Mouse (Mus musculus): Measurements from ENCODE around the gene Ankrd33b.

The Ankrd33b gene

DNA sequence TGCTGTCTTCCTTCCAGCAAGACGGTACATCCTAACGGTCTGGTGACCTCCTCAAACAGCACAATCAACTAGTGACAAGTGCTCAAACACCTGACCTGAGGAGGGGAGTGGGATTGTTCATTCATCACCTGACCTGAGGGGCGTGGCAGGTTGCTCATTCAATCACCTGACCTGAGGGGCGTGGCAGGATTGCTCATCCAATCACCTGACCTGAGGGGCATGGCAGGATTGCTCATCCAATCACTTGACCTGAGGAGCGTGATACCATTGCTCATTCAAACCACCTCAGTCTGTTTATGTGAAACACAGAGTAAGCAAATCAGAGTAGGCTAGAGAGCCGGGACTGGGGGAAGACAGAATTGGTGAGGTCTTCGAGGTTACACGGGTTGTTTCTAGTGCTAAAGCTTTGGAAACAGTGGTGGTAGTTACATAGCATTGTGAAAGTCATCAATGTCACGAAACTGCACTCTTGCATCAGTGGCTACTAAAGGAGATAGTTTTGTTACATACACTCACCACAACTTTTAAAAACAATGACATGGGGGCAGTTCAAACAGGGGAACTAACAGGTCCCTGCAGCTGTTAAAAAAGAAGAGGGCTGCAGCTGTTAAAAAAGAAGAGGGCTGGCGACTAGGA is 28.8 kb downstream of the Ankrd33b start:
- no peak for DNase-seq (ENCODE audit: low read depth)

DNA sequence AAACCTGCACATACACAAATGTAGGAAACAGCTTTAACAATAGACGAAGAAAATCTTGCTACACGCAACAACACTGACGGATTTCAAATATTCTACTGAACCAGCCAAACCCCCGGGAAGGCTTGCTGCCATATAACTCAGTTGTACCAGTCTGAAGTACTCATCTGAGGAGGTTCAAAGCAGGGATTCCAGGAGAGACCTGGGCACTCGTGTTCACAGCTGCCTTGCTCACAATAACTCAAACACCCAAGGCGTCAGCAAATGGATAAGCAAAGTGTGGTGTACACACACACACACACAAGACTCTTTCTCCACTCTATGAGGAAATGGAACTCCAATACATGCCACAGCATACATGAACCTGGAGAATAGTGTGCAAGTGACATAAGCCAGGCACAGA is 29.5 kb downstream of the Ankrd33b start:
- no peak for DNase-seq (ENCODE audit: low read depth)

DNA sequence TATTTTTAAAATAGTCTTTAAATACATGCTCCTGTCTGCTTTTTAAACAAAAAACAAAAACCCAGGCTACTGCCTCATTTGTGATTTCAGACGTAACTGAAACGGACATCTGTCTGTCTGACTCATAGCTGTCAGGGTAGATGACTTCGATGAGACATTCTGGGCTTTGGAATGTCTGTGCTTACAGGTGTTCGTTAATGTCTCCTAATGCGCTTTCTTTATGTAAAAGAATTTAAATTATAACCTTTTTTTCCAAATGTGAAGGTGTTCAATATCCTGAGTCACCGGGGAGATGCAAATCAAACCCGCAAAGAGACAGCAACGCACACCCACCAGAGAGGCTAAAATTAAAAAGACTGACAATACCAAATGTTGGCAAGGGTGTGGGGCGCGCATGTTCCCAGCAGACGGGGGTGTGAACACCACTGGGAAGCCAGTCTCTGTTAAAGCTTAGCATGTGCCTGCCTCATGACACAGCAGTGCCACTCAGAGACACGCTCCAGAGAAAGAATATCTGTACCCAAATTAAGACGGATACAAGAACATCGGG is 30.3 kb downstream of the Ankrd33b start:
- DNase-seq (ENCODE audit: low read depth), result no peak

DNA sequence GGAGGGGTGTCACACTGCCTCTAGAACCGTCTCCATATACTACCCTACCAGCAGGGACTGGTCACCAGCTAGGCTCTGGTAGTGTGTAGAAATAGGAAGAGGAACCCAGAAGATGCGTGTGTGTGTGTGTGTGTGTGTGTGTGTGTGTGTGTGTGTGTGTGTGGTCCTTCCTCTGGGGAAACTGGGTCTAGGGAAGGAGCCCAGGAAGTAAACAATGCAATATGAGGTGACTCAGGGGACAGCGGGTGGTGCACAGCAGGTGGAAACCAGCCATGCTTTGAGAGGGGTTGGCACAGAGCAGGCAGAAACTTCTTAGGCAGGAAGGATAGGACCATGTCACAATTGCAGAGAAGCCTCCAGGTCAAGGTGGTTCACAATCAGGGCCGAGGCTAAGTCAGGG is 30.8 kb downstream of the Ankrd33b start:
- DNase-seq (ENCODE audit: low read depth), result no peak

DNA sequence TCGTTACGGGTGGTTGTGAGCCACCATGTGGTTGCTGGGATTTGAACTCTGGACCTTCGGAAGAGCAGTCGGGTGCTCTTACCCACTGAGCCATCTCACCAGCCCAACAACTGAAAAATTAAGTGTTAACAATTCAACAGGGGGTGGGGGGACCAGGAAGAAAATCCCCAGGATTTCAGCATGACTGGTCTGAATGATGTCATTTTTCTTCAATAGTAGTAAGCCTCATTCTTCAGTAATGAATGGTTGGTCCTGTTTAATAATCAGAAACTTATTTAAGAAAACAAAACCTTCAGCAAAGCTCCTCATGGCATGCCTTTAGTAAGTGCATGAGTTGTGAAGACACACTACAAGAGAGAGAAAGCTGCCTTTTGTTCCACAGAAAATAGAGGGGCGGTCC is 32.7 kb downstream of the Ankrd33b start:
- no peak for DNase-seq (ENCODE audit: low read depth)

DNA sequence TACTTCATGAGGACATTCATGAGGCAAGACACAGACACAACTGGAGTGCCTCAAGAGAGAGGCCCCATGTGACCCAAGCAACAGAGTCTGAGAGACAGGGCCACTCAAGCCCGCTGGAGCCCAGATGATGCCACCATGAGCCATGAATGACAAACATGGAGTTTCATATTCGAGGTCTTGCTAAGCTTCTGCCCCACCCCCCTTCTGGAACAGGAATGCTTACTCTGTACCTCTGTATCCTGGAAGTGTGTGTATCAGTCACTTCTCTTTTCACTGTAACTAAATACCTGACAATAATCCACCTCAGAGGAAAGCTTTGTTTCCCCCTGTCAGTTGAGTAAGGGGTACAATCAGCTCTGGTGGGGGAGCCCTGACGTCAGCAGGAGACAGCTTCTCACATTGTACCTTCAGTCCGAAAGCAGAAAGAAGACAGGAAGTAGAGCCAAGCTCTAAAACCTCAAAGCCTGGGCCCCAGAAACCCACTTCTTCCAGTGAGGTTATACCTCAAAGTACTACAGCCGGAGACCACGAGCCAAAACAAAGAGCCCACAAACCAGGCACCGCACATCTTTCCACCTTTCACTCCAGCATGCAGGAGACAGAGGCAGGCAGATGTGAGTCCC is 34.9 kb downstream of the Ankrd33b start:
- DNase-seq (ENCODE audit: low read depth), result no peak

DNA sequence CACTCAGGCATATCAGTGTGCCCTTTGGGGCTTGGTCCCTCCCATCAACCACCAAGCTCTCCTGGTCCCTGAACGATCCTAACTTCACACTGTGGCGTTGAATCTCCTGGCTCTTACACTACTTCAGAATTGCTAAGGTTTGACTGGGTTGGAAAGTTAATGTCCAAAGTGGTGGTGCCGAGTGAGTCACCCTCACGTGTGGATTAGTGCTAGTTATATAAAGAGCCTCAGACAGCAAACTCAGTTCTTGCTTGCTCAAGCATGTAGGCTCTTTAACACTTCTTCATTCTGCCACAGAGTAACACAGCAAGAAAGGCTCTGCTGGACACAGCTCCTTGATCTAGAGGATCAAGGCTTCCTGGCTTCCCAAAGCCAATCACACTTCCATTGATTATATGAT is 35.8 kb downstream of the Ankrd33b start:
- DNase-seq (ENCODE audit: low read depth), result no peak

DNA sequence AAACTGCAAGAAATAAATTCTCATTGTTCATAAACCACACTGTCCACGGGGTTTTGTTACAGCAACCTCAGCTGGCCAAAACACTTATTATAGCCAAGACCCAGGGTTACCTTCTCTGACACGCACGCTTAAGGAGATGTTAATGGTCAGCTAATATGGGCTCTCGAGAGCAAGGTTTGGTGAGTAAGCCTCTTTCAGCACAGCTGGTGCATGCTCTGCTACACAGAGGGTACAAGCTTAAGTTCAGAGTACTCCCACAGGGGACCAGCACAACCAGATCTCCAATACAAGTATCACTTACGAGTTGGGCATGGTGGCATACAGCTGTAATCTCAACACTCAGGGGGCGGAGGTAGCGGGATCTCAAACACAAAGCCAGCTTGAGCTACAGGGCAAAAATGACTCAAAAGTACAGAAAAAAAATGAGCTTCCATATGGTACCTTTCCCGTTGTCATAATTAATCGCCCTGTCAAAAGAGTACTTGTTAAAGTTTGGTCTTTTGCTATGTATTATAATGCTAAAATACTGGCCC is 39.4 kb downstream of the Ankrd33b start:
- no peak for DNase-seq (ENCODE audit: low read depth)

DNA sequence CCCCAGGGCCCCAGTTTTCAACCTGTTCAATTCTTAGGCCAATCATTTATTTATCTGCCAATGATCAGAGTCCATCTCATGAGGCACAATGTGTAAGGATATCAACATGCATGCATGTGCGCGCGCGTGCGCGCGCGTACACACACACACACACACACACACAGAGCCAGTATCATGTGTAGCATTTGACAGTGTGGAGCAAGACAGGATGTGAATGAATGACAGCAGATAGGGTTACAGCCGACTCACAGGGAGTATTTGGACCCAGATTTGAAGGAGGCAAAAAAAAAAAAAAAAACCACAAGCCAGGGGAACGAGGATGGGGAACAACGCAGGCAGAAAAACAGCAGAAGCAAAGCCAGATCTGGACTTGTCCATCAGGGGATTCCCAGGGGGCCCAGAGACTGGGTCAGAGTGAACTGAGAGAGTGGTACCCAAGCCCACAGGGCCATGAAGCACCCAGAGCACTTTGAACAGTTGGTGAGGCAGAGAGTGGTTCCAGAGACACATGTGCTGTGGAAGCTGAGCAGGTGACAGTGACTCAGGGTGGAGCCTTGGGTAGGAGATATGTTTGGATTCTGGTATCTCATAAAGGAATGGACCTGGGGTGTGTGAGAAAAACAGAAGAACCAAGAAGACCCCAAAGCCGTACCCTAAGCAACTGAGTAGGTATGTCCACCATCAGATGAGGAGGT is 41.7 kb downstream of the Ankrd33b start:
- DNase-seq (ENCODE audit: low read depth), result no peak

DNA sequence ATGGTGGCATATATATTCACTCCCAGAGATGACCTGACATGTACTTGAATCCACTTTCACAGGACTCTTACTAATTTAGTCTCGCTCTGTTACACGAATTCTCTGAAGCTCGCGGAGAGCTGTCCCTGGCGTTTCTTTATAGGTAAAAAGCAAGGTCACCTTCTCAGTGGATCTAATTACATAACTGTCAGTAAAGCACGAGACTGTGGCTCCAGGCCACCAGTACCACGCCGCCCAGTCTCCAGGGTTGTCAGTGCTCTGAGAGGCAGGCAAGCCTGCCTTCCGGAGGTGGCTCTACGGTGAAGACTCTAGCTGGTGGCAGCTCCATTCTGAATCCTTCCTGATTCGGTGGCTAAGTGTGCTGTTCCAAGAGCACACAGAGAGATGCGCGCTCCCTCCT is 43.0 kb downstream of the Ankrd33b start:
- no peak for DNase-seq (ENCODE audit: low read depth)

DNA sequence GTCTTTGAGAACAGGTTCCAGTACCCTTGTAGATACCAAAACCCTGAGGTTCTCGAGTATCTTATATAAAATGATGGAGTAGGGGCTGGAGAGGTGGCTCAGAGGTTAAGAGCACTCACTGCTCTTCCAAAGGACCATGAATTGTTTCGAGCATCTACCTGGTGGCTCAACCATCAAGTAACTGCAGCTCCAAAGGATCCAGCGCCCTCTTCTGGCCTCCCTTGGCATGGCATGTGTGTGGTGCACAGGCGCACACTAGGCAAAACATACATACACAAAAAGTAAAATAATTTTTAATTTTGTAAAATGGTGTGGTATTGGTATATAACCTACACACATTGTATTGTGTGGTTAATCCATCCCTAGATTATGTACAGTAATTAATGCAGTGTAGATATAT is 43.8 kb downstream of the Ankrd33b start:
- DNase-seq (ENCODE audit: low read depth), result peak; percentile 15

DNA sequence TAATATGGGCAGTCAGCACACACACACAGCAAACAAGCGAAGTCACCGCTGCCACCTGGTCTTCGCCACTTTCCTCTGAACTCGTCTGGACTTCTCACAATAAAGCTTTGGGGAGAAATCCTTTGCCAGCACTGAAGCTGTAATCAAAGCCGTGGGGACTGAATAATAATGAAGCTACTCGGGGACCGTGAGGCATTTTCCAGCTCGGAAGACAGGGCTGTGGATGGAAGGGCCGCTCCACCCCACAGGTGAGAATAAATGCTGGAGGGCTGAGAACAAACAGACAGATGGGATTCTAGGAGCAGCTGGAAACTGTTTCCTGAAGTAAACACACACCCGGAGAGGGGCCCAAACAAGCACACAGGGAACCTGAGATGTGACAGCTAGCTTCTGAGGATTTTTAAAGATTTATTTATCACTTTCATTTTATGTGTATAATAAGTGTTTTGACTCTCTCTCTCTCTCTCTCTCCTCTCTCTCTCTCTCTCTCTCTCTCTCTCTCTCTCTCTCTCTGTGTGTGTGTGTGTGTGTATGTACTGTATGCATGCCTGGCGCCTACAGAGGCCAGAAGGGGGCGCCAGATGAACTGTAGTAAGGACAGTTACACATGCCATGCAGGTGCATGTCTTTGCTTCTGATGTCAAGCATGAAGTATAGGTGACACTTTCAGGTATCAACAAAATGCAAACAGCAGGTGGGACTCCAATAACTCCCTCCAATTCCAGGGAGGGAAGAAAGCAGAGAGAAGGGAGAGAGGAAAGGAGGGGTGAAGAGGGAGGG is 46.7 kb downstream of the Ankrd33b start:
- no peak for DNase-seq (ENCODE audit: low read depth)

DNA sequence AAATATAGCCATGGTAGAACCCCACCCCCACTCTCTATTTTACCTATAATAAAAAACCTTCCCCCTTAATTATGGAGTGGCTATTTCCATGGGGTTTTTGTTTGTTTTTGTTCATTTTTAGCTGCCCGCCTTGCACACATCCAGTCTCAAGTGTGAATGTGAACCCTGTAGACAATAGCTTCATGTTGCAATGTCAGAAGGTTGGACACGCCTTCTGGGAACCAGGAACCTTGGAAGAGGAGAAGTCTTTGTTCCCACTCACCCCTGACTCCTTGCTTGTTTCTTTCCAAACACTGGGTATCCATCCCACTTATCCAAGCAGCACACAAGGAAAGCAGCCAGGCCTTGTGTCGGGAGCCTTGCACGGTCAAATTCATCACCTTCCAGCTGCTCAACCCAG is 48.5 kb downstream of the Ankrd33b start:
- no peak for DNase-seq (ENCODE audit: low read depth)

DNA sequence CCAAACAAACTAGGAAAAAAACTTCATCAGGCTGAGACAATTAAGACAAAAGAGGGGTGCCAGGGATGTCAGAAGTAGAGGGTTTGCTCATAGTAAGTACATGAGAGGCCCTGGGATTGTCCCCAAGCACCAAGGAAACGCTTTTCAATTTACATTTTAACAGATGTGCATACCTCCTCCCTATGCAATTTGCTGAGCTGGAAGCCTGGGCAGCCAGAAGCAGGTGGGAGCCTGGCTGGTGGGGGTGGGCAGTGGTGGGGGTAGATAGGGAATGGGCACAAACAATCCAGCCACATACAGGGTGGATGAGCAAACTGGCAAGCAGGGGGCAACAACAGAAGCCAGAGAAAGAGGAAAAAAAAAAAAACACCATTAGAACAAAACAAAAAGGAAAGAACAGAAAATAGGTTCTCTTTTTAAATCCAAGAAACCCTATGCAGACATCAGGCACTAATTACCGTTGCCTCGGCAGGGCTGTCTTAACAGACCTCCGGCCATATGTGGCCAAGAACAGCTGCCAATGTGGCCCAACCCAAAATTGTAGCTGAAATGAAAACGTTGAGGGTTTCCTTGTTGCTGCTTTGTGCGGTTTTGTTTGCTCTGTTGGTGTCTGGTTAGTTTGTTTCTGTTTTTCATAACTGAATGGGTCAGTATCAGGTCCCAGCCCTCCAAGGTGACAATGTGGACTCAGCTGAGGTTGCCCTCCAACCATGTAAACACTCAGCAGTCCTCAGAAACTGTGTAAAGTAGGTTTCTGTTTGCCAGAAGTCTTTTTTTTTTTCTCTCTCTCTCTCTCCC is 49.2 kb downstream of the Ankrd33b start:
- DNase-seq (ENCODE audit: low read depth), result no peak

DNA sequence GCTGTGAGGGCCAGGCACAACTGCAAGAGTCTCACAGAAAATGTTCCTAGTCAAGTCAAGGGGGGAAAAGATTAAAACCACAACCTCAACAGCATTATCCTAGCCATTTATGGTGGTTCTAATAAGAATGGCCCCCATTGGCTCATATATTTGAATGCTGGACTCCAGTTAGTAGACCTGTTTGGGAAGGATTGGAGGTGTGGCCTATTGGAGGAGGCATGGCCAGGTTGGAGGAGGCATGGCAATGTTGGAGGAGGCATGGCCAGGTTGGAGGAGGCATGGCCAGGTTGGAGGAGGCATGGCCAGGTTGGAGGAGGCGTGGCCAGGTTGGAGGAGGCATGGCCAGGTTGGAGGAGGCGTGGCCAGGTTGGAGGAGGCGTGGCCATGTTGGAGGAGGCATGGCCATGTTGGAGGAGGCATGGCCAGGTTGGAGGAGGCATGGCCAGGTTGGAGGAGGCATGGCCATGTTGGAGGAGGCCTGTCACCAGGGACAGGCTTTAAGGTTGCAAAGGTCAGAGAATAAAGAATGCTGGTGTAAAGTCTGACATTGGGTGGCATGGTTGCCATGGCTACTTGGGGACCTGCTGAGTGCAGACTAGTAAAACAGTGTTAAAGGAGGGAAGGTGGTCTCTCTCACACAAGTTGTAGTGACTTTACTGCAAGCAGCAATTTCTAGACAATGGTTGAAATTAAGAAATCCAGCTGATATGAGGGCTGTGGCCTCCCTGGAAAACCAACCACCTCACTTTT is 50.3 kb downstream of the Ankrd33b start:
- no peak for DNase-seq (ENCODE audit: low read depth)

DNA sequence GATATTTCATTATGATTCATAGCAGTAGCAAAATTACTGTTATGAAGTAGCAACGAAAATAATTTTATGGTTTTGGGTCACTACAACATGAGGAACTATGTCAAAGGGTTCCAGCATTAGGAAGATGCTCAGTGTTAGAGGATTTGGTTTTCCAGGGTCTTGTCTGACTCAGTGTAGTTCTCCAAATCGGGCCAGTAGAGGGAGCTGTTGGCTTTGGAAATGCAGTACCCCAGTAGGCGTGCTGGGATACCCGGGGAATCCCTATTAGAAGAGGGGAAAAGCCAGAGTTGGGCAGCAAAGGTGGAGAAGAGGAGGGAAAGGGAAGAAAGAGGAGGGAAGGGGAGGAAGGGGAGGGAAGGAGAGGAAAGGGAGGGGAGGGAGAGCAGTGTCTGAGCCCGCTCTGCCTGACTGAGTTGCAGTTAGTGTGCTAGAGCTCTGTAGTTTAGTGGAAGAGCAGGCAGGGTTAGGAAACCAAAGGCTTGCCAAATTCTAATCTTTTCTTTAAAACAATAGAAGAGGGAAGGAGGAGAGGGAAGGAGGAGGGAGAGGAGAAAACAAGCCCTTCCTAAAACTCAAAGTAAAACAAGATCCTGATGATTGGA is 51.8 kb downstream of the Ankrd33b start:
- peak; percentile 23 for DNase-seq (ENCODE audit: low read depth)

DNA sequence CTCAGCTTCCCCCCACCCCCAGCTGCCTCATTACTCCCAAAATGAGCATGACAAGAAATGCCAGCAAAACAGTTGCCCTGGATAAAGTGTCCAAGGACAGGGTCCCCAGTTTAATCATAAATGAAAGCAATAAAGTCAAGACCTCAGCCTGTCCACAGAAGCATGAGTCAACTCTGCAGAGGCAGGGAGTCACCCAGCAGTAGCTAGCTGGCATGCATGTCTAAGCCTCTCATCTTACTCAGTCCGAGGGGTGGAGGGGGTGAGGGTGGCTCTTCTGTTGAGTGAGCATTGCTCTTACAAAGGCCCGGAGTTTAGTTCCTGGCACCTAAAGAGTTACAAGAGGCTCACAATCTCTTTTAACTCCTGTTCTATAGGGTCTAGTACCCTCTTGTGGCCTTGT is 55.5 kb downstream of the Ankrd33b start:
- no peak for DNase-seq (ENCODE audit: low read depth)

DNA sequence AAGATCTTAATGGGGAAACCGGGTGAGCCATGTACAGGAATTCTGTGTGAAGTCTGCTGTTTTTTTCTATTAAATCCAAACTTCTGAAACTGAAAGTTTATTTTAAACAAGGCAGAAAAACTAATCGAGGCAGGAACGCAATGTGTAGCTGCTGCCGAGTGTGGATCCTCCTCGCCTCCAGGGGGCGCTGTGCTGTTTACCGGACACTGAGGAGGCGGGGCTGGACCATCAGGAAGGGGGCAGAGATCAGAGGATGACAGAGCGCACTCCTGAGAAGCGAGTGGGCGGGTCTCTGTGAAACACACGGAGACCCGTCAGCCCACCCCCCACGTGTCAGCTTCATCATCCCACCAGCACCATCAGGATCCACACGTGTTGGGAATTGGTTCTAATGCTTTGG is 58.0 kb downstream of the Ankrd33b start:
- no peak for DNase-seq (ENCODE audit: low read depth)

DNA sequence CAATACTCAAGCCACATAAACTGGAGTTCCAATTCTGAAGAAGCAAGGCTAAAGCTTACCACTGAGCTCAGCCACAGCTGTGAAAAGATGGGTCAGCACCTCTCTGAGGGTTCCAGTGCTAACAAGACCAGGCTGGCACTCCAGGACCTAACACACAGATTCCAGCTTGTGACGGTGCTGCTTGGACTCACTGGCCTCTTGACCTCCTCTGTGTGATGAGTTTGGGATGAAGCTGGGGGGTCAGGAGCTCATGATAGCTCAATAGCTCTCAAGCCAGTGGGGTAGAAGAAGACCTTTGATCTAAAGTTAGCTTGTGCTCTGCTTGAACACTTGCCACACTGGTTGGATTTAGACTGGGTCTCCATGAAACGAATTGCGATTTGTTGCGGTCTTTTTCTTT is 60.8 kb downstream of the Ankrd33b start:
- no peak for DNase-seq (ENCODE audit: low read depth)

DNA sequence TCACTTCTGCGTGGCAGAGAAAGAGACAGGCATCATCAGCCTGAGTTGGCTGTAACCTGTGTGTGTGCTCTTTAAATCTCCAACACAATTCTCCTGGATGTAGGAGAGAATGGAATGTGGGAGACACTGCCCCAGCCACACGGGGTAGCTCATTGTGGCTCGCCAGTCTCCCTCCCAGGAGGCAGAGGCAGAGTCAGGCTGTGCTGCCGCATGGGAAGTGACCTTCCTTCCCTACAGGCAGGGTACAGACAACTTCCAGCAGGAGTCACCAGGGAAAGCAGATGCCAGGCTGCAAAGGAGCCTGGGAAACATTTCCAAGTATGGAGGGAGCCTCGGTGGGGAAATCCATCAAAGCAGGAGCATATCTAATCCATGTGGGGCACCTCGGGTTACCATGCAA is 62.3 kb downstream of the Ankrd33b start:
- DNase-seq (ENCODE audit: low read depth), result no peak
